Comparison of ENCODE assay signal across 8 mouse cellular contexts in the genomic region with DNA sequence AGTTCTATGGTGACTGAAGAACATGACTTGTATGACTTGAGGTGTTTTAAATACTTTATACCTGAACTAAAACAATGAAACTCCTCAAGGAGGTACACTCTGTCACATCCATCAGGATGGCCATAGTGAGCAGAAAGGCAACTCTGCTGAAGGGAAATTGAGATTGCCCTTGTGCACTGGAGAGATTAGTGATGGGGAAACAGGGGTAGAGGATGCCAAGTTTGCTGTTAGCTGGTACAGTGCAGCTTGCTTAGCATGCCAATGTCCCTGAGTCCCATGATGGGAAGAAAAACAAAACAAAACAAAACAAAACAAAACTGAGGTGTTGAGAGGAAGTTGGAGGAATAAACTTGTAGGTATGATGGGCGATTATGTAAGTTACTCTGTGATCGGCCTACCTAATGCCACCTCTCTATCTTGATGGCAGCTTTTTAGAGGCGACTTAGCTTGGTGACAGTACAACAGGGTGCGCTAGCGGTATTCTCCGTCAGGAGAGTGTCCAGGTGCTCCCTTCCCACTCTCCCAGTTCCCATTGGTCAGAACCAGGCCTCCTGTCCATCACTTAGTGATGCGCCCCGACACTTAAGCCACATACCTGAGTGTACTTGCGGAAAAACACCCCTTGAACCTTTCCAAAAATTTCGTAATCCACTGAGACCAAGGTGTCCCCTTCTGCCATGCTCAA. TPM values are rescaled to one million over a fixed set of nuclear protein-coding genes. Genes with fewer than 3 reads are reported as not detected.
A peak's percentile ranks its signal among the peaks of the same experiment; 100 is the strongest.
DNase-seq lines count a peak whose midpoint lies in the region; ATAC-seq and TF ChIP-seq lines count a peak whose summit lies in the region.

No protein-coding gene starts in this region.

- peak overlapping the region; percentile 88 for H3K9ac ChIP-seq in heart, embryonic 16.5 days (ENCODE audit: low read length)
- peak overlapping the region; percentile 92 for H3K9ac ChIP-seq in liver, postnatal 0 days (replicated peaks)

- 4% methylated on average over 10 of the region's 10 CpGs for WGBS in heart, embryonic 16.5 days
- WGBS in liver, postnatal 0 days (ENCODE audit: insufficient replicate concordance), result 6% methylated on average over 10 of the region's 10 CpGs

- no peaks in the 10 kb centered on the region for H3K27me3 ChIP-seq in heart, embryonic 16.5 days (ENCODE audit: control insufficient read depth, insufficient read depth, low read length)
- no peaks in the 10 kb centered on the region for H3K27me3 ChIP-seq in liver, postnatal 0 days (ENCODE audit: insufficient read depth, low read length)

- 0 out of 2 replicates have a peak, but pooled peaks have one; percentile 31 for TF ChIP-seq EP300 in liver, postnatal 0 days (IDR thresholded peaks at IDR 0.05; ENCODE audit: low read depth)

- peak overlapping the region; percentile 76 for H3K27ac ChIP-seq in heart, embryonic 16.5 days (ENCODE audit: low read length)
- H3K27ac ChIP-seq in liver, postnatal 0 days (ENCODE audit: low read depth), result peak overlapping the region; percentile 90

- peaks cover 6% of the 10 kb centered on the region for H3K36me3 ChIP-seq in heart, embryonic 16.5 days (ENCODE audit: control insufficient read depth, insufficient read depth)
- H3K36me3 ChIP-seq in liver, postnatal 0 days (replicated peaks; ENCODE audit: insufficient read depth, low read length), result peaks cover 13% of the 10 kb centered on the region

- H3K4me1 ChIP-seq in heart, embryonic 16.5 days (ENCODE audit: control insufficient read depth, insufficient read depth, low read length), result peaks cover 3% of the 10 kb centered on the region
- peaks cover 9% of the 10 kb centered on the region for H3K4me1 ChIP-seq in liver, postnatal 0 days (ENCODE audit: insufficient read depth)

- H3K4me3 ChIP-seq in heart, embryonic 16.5 days (ENCODE audit: low read length), result peak overlapping the region; percentile 74
- H3K4me3 ChIP-seq in liver, postnatal 0 days (ENCODE audit: low read depth, low read length), result peak overlapping the region; percentile 94

- peak; percentile 17 for DNase-seq in CD4-positive, CD25-positive, alpha-beta regulatory T cell, adult 2 months (ENCODE audit: low read depth, low spot score)
- peak; percentile 12 for DNase-seq in right cerebral cortex, postnatal 25 days
- no peak for DNase-seq in right cerebral cortex, postnatal 4 days
- no peak for DNase-seq in liver, postnatal 0 days
- DNase-seq in testis, postnatal 14 days (ENCODE audit: low spot score), result no peak
- DNase-seq in left cerebral cortex, adult 11 months (ENCODE audit: low spot score), result no peak

- TF ChIP-seq CTCF in liver, postnatal 0 days (IDR thresholded peaks at IDR 0.05; ENCODE audit: low read depth), result no peak

- H3K4me2 ChIP-seq in heart, embryonic 16.5 days (ENCODE audit: low read depth, low read length), result peak overlapping the region; percentile 75
- H3K4me2 ChIP-seq in liver, postnatal 0 days (ENCODE audit: low read depth, low read length), result peak overlapping the region; percentile 98

- H3K9me3 ChIP-seq in heart, embryonic 16.5 days (replicated peaks; ENCODE audit: control insufficient read depth, low read length), result peaks cover 2% of the 10 kb centered on the region
- H3K9me3 ChIP-seq in liver, postnatal 0 days (ENCODE audit: low read length), result no peaks in the 10 kb centered on the region

- ATAC-seq in CD4-positive, CD25-positive, alpha-beta regulatory T cell, adult 4 months, result no peak
- peak; percentile 39; the same call in 1 of the 2 replicates for ATAC-seq in heart, embryonic 16.5 days (replicated peaks; ENCODE audit: extremely low read depth, insufficient read depth, low FRiP score)
- ATAC-seq in liver, postnatal 0 days, result peak; percentile 53

RNA-seq across cellular contexts. Expression of a gene that starts 8.7 kb away (rescaled TPM):
- polyA plus RNA-seq in CD4-positive, CD25-positive, alpha-beta regulatory T cell, adult 4 months (2017; shearing (Covaris generic)), result 10 to 100 TPM; 55.7 to 59.0 TPM
- 63.2 and 71.1 TPM in 2 replicates for polyA plus RNA-seq in heart, embryonic 16.5 days (2015; fragmentation: Nextera tagmentation; extraction: Ambion mirVana)
- polyA plus RNA-seq in liver, postnatal 0 days (2015; fragmentation: Nextera tagmentation; extraction: Ambion mirVana), result 27.8 and 29.9 TPM in 2 replicates

RNA-seq across cellular contexts. Expression of a gene that starts 8.9 kb away (rescaled TPM):
- under 1 TPM; 0.39 to 0.65 TPM for polyA plus RNA-seq in CD4-positive, CD25-positive, alpha-beta regulatory T cell, adult 4 months (2017; shearing (Covaris generic))
- 2.1 and 2.2 TPM in 2 replicates for polyA plus RNA-seq in heart, embryonic 16.5 days (2015; fragmentation: Nextera tagmentation; extraction: Ambion mirVana)
- polyA plus RNA-seq in liver, postnatal 0 days (2015; fragmentation: Nextera tagmentation; extraction: Ambion mirVana), result 0.12 and 0.22 TPM in 2 replicates

RNA-seq across cellular contexts. Expression of a gene that starts 9.1 kb away (rescaled TPM):
- polyA plus RNA-seq in CD4-positive, CD25-positive, alpha-beta regulatory T cell, adult 4 months (2017; shearing (Covaris generic)), result 10 to 100 TPM; 11.9 to 17.2 TPM
- polyA plus RNA-seq in heart, embryonic 16.5 days (2015; fragmentation: Nextera tagmentation; extraction: Ambion mirVana), result 6.4 and 7.4 TPM in 2 replicates
- 1.4 and 1.6 TPM in 2 replicates for polyA plus RNA-seq in liver, postnatal 0 days (2015; fragmentation: Nextera tagmentation; extraction: Ambion mirVana)

RNA-seq across cellular contexts. Expression of a gene that starts 59.6 kb away (rescaled TPM):
- polyA plus RNA-seq in CD4-positive, CD25-positive, alpha-beta regulatory T cell, adult 4 months (2017; shearing (Covaris generic)), result 10 to 100 TPM; 11.2 to 13.9 TPM
- 19.0 and 20.6 TPM in 2 replicates for polyA plus RNA-seq in heart, embryonic 16.5 days (2015; fragmentation: Nextera tagmentation; extraction: Ambion mirVana)
- polyA plus RNA-seq in liver, postnatal 0 days (2015; fragmentation: Nextera tagmentation; extraction: Ambion mirVana), result 4.1 and 4.5 TPM in 2 replicates

Comparison
In these comparisons a context has a peak if more than half of its experiments do, and no peak if none do; other contexts are left out.
1. DNase-seq: peak in CD4-positive, CD25-positive, alpha-beta regulatory T cell, adult 2 months (single experiment) and right cerebral cortex, postnatal 25 days (single experiment); none in right cerebral cortex, postnatal 4 days (single experiment), liver, postnatal 0 days (single experiment), testis, postnatal 14 days (single experiment) and left cerebral cortex, adult 11 months (single experiment).